Mouse (Mus musculus) Muller cell, postnatal 12 days (primary cell): ENCODE measurements around the gene Sox5.
A peak's percentile ranks its signal among the peaks of the same experiment; 100 is the strongest.

Experiments used
- DNase-seq: peaks from one replicate; pipeline ENCODE4 v3.0.0-alpha.2; 2015; ENCODE audit errors: inconsistent ontology term

Gene Sox5

GRCm38 (mm10) chr6:144584074-144584840, 197.5 kb downstream of the Sox5 start:
- no peak for DNase-seq

DNA sequence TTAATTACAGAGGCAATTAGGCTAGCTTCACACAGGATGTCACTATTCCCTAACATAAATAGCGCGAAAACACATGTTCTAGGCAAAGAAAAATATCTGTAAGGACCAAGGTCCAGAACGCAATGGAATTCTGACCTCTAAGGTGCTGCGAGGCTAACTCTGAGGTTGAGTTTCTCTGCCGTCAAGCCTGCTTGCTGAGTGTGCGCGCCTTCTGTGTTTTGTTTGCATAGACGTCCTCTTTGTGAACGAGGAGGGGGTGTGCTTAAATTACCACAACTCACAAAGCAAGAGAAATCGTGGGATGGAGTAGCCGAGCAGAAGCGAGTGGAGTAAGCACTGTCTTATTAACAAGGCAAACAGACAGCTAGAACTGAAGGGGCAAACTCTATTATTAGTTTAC, 202.5 kb downstream of the Sox5 start:
- DNase-seq, result no peak

DNA sequence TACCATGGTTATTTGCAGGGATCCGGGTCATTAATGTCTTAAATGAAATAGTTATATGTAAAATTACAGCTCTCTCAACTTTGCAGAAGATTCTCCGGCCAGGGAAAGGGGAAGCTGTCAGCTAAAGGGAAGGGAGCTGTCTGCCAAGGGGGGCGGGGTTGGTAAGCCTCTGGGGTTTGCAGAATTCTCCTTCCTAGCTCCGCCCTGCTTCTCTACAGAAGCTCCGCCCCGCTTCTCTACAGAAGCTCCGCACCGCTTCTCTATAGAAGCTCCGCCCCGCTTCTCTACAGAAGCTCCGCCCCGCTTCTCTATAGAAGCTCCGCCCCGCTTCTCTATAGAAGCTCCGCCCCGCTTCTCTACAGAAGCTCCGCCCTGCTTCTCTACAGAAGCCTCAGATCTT, 210.9 kb downstream of the Sox5 start:
- DNase-seq, result no peak

DNA sequence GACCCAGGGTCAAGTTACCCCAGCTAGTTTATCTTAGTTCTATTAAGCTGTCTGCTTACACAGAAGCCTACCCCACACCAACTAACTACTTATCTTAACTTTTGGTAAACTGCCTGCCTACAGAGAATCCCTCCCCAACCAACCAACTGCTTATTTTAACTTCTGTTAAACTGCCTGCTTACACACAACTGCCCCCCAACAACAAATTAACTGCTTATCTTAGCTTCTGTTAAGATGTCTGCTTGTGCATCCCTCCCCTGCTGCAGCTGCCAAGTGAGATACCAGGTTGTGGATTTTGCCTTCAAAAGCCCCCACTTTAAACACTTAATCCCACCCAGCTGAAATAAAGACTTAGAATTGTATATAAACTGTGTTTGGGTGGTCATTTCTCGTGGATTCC, 215.9 kb downstream of the Sox5 start:
- no peak for DNase-seq

DNA sequence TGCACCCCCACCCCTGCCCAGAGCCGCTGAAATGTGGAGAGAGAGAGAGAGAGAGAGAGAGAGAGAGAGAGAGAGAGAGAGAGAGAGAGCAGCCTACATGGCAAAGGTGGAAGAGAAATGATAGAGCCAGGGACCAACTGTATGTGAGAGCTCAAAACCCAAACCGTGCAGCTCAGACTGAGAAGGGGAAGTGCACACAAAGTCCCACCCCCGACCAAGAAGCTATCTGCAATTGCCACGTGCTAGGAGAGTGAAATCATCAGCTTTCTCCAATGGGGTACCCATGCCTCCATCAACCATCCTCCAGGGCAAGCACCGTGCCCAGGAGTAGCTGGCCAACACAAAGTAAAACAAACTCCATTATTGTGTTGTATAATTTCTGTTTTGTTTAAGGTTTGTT, 220.1 kb downstream of the Sox5 start:
- DNase-seq, result no peak

DNA sequence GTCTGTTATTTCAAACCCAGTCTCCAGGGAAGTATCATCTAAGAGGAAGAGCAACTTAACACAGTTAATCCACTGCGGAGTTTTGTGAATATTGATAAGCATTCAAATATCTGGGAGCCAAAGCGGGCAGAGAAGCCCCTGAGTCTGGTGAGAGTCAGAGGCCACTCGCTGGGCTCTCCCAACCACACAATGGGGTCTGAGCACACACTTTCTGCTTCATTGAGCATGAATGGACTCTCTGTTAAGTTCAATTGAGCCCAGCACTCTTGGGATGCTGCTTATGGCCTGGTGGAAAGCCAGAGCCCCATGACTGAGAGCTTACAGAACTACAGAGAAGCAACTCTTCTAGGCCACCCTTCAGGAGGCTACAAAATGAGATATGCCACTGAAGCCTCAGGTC, 221.6 kb downstream of the Sox5 start:
- peak; percentile 12 for DNase-seq

- peak; percentile 8 for DNase-seq
Observed at GRCm38 (mm10) chr6:144553476-144553875, 228.3 kb downstream of the Sox5 start.

DNA sequence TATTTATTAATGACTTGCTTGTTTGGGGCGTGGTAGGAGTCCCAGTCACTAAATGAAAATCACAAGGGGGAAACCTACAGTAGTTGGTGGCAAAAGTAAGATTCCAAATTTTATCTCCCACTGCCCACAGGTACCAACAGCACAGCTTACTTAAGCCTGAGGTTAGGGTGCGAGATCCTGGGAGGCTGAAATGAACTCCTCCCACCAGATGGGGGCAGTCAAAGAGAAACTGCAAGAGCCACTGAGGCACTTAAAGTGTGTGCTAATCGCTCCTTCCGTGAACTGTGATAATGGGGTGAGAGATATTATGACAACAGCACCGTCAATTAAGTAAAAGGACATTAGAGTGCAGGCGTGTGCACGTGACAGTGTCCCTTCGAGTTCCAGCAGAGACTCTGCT, 232.8 kb downstream of the Sox5 start:
- DNase-seq, result no peak

GRCm38 (mm10) chr6:144547141-144547540, 234.6 kb downstream of the Sox5 start:
- DNase-seq, result no peak

- no peak for DNase-seq
Observed at GRCm38 (mm10) chr6:144545549-144545948, 236.2 kb downstream of the Sox5 start.

DNA sequence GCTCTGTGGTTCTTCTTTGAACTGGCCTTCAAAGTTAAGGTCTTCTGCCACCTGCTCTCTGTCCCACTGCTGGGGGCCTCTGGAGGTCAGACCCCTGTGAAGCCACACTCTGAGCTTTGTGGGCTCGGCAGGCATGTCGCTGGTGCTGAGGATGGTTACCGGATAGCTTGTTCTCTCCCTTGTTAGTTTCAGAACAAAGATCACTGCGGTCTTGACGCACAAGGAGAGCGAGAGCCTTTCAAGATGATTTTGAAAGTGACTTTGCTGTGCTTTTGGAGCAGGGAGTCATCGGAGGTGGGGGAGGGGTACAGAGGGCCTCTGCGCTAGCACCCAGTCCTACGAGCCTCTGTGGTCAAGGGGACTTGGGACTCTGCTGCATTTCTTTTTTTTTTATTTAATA, 240.5 kb downstream of the Sox5 start:
- DNase-seq, result no peak

DNA sequence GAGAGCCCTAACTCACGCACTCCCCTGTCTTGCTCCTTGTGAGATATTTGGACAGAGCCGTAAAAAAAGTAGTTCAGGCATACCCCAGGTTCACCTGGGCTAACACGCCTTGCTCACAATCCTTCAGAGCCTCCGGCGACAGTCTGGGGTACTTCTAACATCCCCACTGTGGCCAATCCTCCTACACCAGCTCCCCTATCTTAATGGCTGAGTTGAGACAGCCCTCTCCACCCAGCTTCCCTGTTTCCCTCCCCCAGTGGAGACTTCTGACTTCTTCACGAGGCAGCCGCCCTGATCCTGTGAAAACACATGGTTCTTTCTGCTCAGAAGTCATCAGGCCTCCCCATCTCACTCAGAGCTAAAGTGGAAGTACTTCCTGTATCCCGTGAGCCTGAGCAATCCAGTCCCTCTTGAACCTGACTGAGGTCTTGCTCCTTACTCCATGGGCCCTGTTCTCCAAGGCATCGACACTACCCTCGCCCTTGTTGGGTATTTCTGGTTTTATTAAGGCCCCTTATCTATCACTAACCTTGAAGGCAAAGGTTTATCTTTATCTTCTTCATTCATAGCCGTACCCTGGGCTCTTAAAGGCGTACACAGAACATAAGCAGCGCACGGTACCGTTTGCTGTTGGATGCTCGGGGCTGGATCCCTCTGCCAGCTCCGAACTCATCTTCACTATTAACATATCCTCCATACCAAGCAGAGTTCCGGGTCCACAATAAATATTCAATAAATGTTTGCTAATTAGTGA, 242.2 kb downstream of the Sox5 start:
- no peak for DNase-seq

DNA sequence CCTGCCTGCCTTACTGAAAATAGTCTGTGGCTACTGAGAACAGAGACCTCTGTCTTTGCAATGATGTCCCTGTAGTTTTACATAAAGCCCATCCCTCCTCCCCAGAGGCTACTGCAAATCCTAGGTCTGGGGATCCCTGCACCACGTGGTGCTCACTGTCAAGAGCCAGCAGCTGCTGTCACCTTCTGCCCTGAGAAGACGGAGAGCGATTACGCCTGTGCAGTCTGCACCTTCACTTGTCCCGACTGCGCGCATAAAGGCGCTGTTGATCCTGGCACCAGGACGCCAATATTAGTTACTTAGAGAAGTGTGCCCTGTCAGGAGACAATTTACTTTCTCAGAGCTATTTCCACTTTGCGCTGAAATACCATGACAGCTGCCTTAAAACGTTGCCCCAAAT, 258.3 kb downstream of the Sox5 start:
- DNase-seq, result no peak

DNA sequence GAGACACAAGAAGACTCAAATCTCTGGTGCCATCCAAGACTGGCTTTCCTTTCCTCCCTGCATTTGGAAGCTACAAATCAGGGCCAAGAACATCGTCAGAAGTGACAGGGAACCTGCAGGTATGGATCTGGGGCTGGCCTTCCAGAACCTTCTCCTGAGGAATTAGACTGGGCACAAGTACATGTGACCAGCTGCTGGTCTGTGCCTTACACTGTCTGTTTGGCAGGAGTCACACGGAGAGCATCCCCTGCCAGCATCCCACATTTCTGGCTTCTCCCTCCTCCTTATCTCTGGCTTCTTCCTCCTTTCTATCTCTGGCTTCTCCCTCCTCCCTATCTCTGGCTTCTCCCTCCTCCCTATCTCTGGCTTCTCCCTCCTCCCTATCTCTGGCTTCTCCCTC, 263.0 kb downstream of the Sox5 start:
- DNase-seq, result no peak

GRCm38 (mm10) chr6:144515905-144516304, 265.9 kb downstream of the Sox5 start:
- no peak for DNase-seq

- DNase-seq, result peak; percentile 7
Observed at GRCm38 (mm10) chr6:144513761-144514160, 268.0 kb downstream of the Sox5 start.

DNA sequence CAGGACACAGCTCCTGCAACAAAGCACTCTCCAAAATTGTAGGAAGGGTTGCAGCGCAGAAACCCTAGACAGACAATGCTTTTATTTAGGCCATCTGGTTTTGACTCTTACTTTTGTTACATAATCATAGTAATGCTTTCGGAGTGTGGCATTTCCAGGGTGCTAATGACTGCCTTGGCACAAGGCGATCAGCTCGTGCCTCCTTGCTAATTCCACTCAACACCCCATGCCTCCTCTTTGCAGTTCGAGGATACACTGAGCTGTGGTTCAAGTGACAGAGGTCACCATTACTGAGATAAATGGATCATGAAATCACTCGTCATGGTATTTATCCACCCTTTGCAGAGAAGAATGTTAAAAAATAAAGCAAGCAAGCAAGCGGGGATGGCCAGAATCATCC, 269.9 kb downstream of the Sox5 start:
- no peak for DNase-seq

DNA sequence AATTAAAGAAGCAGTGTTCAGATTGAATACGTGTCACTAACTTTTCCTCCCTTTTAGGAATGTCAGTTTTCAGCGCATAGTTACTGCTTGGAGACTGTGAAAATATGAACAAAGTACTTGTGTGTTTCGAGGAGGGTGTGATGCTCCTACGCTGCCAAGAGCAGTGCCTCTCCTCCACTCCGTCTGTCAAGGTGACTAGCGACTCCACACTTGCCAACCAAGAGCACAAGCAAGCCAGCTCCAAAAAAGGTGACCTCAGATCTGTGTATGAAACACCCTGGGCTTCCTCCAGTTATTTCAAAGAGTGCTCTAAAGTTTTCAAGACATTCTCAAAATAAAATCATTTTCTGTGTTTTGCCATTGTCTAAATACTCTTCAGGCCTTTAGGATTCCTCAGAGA, 271.6 kb downstream of the Sox5 start:
- DNase-seq, result no peak

DNA sequence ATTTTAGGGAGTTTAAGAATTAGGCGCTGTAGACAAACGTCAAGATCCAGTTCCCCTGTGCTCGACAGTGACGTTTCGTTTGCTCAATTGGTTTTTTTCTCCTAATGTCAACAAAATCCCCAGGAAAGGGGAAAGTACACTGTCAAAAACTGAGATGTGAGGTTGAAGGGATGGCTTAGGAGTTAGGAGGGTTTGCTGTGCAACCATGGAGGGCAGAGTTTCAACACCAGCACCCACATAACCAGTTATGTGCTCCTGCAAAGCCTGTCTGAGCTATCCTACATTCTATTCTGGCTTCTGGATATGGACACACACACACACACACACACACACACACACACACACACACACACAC, 277.6 kb downstream of the Sox5 start:
- no peak for DNase-seq

GRCm38 (mm10) chr6:144503399-144504196, 278.2 kb downstream of the Sox5 start:
- no peak for DNase-seq

- no peak for DNase-seq
Observed at GRCm38 (mm10) chr6:144501439-144501838, 280.3 kb downstream of the Sox5 start.

DNA sequence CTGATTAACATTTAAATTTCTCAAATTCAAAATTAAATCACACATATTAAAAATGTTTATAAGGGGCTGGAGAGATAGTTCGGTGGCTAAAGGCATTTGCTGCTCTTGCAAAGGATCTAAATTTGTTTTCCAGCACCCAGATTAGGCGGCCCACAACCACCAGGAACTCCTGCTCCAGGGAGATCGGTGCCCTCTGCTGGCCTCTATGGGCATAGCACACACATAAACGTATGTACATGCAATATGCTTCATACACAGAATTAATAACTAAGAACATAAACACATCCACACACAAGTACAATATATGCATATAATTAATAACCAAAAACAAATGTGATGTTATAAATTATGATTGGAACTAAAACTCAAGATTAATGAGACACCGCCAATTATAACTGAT, 283.6 kb downstream of the Sox5 start:
- DNase-seq, result no peak
